Mouse (Mus musculus): ENCODE measurements around the gene Cp.
"Not testable (repeated sequence)": the region's sequence is repeated elsewhere in the genome, so short reads cannot be mapped to it uniquely, and the experiment has no call there.

Gene Cp

GRCm38 (mm10) chr3:19956885-19957284, at the start of gene Cp:
Gene Cp, plus strand, starts transcription at chr3:19957054.
- no peak for DNase-seq (ENCODE audit: low spot score in 2 of 2)

GRCm38 (mm10) chr3:19948552-19948951, 8.3 kb upstream of the Cp start:
- no peak for DNase-seq (ENCODE audit: low spot score in 2 of 2)

GRCm38 (mm10) chr3:19949401-19949800, 7.5 kb upstream of the Cp start:
- DNase-seq (ENCODE audit: low spot score in 2 of 2), result not testable (repeated sequence)

- DNase-seq (ENCODE audit: low spot score in 2 of 2), result no peak
Measured at GRCm38 (mm10) chr3:19953425-19953824, 3.4 kb upstream of the Cp start.

GRCm38 (mm10) chr3:19953865-19954264, 3.0 kb upstream of the Cp start:
- peak; percentile 5 to 9 for DNase-seq (ENCODE audit: low spot score in 2 of 2)

- DNase-seq (ENCODE audit: low spot score in 2 of 2), result no peak
Measured at GRCm38 (mm10) chr3:19958031-19958430, 1.2 kb downstream of the Cp start.

- no peak for DNase-seq (ENCODE audit: low spot score in 2 of 2)
Measured at GRCm38 (mm10) chr3:19958983-19959382, 2.1 kb downstream of the Cp start.

- DNase-seq (ENCODE audit: low spot score in 2 of 2), result no peak
Measured at GRCm38 (mm10) chr3:19960570-19961114, 3.8 kb downstream of the Cp start.

- no peak for DNase-seq (ENCODE audit: low spot score in 2 of 2)
Measured at GRCm38 (mm10) chr3:19961341-19961740, 4.5 kb downstream of the Cp start.

- DNase-seq (ENCODE audit: low spot score in 2 of 2), result no peak
Measured at GRCm38 (mm10) chr3:19962769-19963513, 6.1 kb downstream of the Cp start.

- DNase-seq (ENCODE audit: low spot score in 2 of 2), result no peak
Measured at GRCm38 (mm10) chr3:19964625-19965188, 7.9 kb downstream of the Cp start.

- no peak for DNase-seq (ENCODE audit: low spot score in 2 of 2)
Measured at GRCm38 (mm10) chr3:19965239-19965638, 8.4 kb downstream of the Cp start.

GRCm38 (mm10) chr3:19966072-19966471, 9.2 kb downstream of the Cp start:
- no peak for DNase-seq (ENCODE audit: low spot score in 2 of 2)

- DNase-seq (ENCODE audit: low spot score in 2 of 2), result no peak
Measured at GRCm38 (mm10) chr3:19978474-19978873, 21.6 kb downstream of the Cp start.

- no peak for DNase-seq (ENCODE audit: low spot score in 2 of 2)
Measured at GRCm38 (mm10) chr3:19981156-19981555, 24.3 kb downstream of the Cp start.

GRCm38 (mm10) chr3:19982846-19983245, 26.0 kb downstream of the Cp start:
- DNase-seq (ENCODE audit: low spot score in 2 of 2), result no peak

GRCm38 (mm10) chr3:19986123-19986522, 29.3 kb downstream of the Cp start:
- DNase-seq (ENCODE audit: low spot score in 2 of 2), result no peak

GRCm38 (mm10) chr3:19990031-19990430, 33.2 kb downstream of the Cp start:
- DNase-seq (ENCODE audit: low spot score in 2 of 2), result no peak

- DNase-seq (ENCODE audit: low spot score in 2 of 2), result no peak
Measured at GRCm38 (mm10) chr3:19992388-19992787, 35.5 kb downstream of the Cp start.

- no peak for DNase-seq (ENCODE audit: low spot score in 2 of 2)
Measured at GRCm38 (mm10) chr3:19999551-19999950, 42.7 kb downstream of the Cp start.

GRCm38 (mm10) chr3:20000806-20001205, 44.0 kb downstream of the Cp start:
- no peak for DNase-seq (ENCODE audit: low spot score in 2 of 2)

- no peak for DNase-seq (ENCODE audit: low spot score in 2 of 2)
Measured at GRCm38 (mm10) chr3:20002786-20003185, 45.9 kb downstream of the Cp start.

GRCm38 (mm10) chr3:20004422-20004821, 47.6 kb downstream of the Cp start:
- no peak for DNase-seq (ENCODE audit: low spot score in 2 of 2)

Data from frontal cortex, postnatal 10 days (tissue).